Mouse (Mus musculus): ENCODE data around the gene Klhl36. TPM values are rescaled to one million over a fixed set of nuclear protein-coding genes. Genes with fewer than 3 reads are reported as not detected.

The Klhl36 gene
- polyA plus RNA-seq, 1 experiment from 2014 or later, result 11.4 TPM

- 67% methylated on average over 11 of the region's 11 CpGs for WGBS
Observed at GRCm38 (mm10) chr8:119824809-119825273, 37.2 kb upstream of the Klhl36 start.

GRCm38 (mm10) chr8:119825950-119826730, 35.9 kb upstream of the Klhl36 start:
- no peak overlapping the region for H3K4me3 ChIP-seq (ENCODE audit: low read length)
- H3K27me3 ChIP-seq (ENCODE audit: control insufficient read depth, insufficient read depth, low read length), result no peaks in the 10 kb centered on the region
- H3K27ac ChIP-seq (ENCODE audit: low read length), result no peak overlapping the region
- H3K4me1 ChIP-seq (ENCODE audit: control insufficient read depth, insufficient read depth, low read length), result peaks cover 28% of the 10 kb centered on the region
- no peak overlapping the region for H3K4me2 ChIP-seq (ENCODE audit: low read depth, low read length)
- 63% methylated on average over 19 of the region's 19 CpGs for WGBS
- no peaks in the 10 kb centered on the region for H3K9me3 ChIP-seq (replicated peaks; ENCODE audit: control insufficient read depth, low read length)
- ATAC-seq (replicated peaks; ENCODE audit: extremely low read depth, insufficient read depth, low FRiP score), result no peak
- peaks cover 4% of the 10 kb centered on the region; the same call in 1 of the 2 replicates for H3K36me3 ChIP-seq (ENCODE audit: control insufficient read depth, insufficient read depth)
- H3K9ac ChIP-seq (ENCODE audit: low read length), result no peak overlapping the region

More at GRCm38 (mm10) chr8:119824809-119825273, 37.2 kb upstream of the Klhl36 start:
- Histone ChIP-seq H3K4me1 (ENCODE audit: control insufficient read depth, insufficient read depth, low read length) (peaks cover 26% of the 10 kb centered on the region), H3K4me2 (ENCODE audit: low read depth, low read length) (no peak overlapping the region), H3K36me3 (ENCODE audit: control insufficient read depth, insufficient read depth) (peaks cover 4% of the 10 kb centered on the region; the same call in 1 of the 2 replicates), H3K9ac (ENCODE audit: low read length) (no peak overlapping the region), H3K9me3 (replicated peaks; ENCODE audit: control insufficient read depth, low read length) (no peaks in the 10 kb centered on the region), H3K27ac (ENCODE audit: low read length) (peak overlapping the region; percentile 33), H3K4me3 (ENCODE audit: low read length) (no peak overlapping the region), H3K27me3 (ENCODE audit: control insufficient read depth, insufficient read depth, low read length) (no peaks in the 10 kb centered on the region)
- ATAC-seq (replicated peaks; ENCODE audit: extremely low read depth, insufficient read depth, low FRiP score), result no peak; the same call in 1 of the 2 replicates

- H3K36me3 ChIP-seq (ENCODE audit: control insufficient read depth, insufficient read depth), result no peaks in the 10 kb centered on the region
- no peak overlapping the region for H3K9ac ChIP-seq (ENCODE audit: low read length)
- no peaks in the 10 kb centered on the region for H3K9me3 ChIP-seq (replicated peaks; ENCODE audit: control insufficient read depth, low read length)
- WGBS, result 60% methylated on average over 5 of the region's 5 CpGs
- no peak for ATAC-seq (replicated peaks; ENCODE audit: extremely low read depth, insufficient read depth, low FRiP score)
- no peak overlapping the region for H3K4me3 ChIP-seq (ENCODE audit: low read length)
- H3K27ac ChIP-seq (ENCODE audit: low read length), result no peak overlapping the region
- H3K4me2 ChIP-seq (ENCODE audit: low read depth, low read length), result no peak overlapping the region
- H3K27me3 ChIP-seq (ENCODE audit: control insufficient read depth, insufficient read depth, low read length), result no peaks in the 10 kb centered on the region
- peaks cover 37% of the 10 kb centered on the region for H3K4me1 ChIP-seq (ENCODE audit: control insufficient read depth, insufficient read depth, low read length)
Observed at GRCm38 (mm10) chr8:119826982-119827381, 35.1 kb upstream of the Klhl36 start.

GRCm38 (mm10) chr8:119827721-119828153, 34.3 kb upstream of the Klhl36 start:
- no peaks in the 10 kb centered on the region for H3K9me3 ChIP-seq (replicated peaks; ENCODE audit: control insufficient read depth, low read length)
- no peaks in the 10 kb centered on the region for H3K27me3 ChIP-seq (ENCODE audit: control insufficient read depth, insufficient read depth, low read length)
- no peaks in the 10 kb centered on the region for H3K36me3 ChIP-seq (ENCODE audit: control insufficient read depth, insufficient read depth)
- WGBS, result 51% methylated on average over 4 of the region's 4 CpGs
- H3K9ac ChIP-seq (ENCODE audit: low read length), result no peak overlapping the region
- H3K4me1 ChIP-seq (ENCODE audit: control insufficient read depth, insufficient read depth, low read length), result peaks cover 44% of the 10 kb centered on the region
- no peak overlapping the region for H3K4me2 ChIP-seq (ENCODE audit: low read depth, low read length)
- 0 out of 2 replicates have a peak overlapping the region, but pooled peaks have one; percentile 11 for H3K27ac ChIP-seq (ENCODE audit: low read length)
- ATAC-seq (replicated peaks; ENCODE audit: extremely low read depth, insufficient read depth, low FRiP score), result no peak
- no peak overlapping the region for H3K4me3 ChIP-seq (ENCODE audit: low read length)

GRCm38 (mm10) chr8:119829015-119829414, 33.1 kb upstream of the Klhl36 start:
- no peak for ATAC-seq (replicated peaks; ENCODE audit: extremely low read depth, insufficient read depth, low FRiP score)
- no peak overlapping the region for H3K4me3 ChIP-seq (ENCODE audit: low read length)
- H3K27ac ChIP-seq (ENCODE audit: low read length), result no peak overlapping the region
- H3K9me3 ChIP-seq (replicated peaks; ENCODE audit: control insufficient read depth, low read length), result no peaks in the 10 kb centered on the region
- no peak overlapping the region for H3K4me2 ChIP-seq (ENCODE audit: low read depth, low read length)
- no peaks in the 10 kb centered on the region for H3K36me3 ChIP-seq (ENCODE audit: control insufficient read depth, insufficient read depth)
- H3K9ac ChIP-seq (ENCODE audit: low read length), result no peak overlapping the region
- WGBS, result 77% methylated on average over 10 of the region's 10 CpGs
- peaks cover 46% of the 10 kb centered on the region for H3K4me1 ChIP-seq (ENCODE audit: control insufficient read depth, insufficient read depth, low read length)
- no peaks in the 10 kb centered on the region for H3K27me3 ChIP-seq (ENCODE audit: control insufficient read depth, insufficient read depth, low read length)

- WGBS, result 79% methylated on average over 13 of the region's 13 CpGs
- Histone ChIP-seq H3K27ac (ENCODE audit: low read length) (no peak overlapping the region), H3K27me3 (ENCODE audit: control insufficient read depth, insufficient read depth, low read length) (no peaks in the 10 kb centered on the region), H3K4me3 (ENCODE audit: low read length) (no peak overlapping the region), H3K36me3 (ENCODE audit: control insufficient read depth, insufficient read depth) (no peaks in the 10 kb centered on the region), H3K4me1 (ENCODE audit: control insufficient read depth, insufficient read depth, low read length) (peaks cover 43% of the 10 kb centered on the region), H3K9ac (ENCODE audit: low read length) (no peak overlapping the region), H3K4me2 (ENCODE audit: low read depth, low read length) (no peak overlapping the region), H3K9me3 (replicated peaks; ENCODE audit: control insufficient read depth, low read length) (no peaks in the 10 kb centered on the region)
- ATAC-seq (replicated peaks; ENCODE audit: extremely low read depth, insufficient read depth, low FRiP score), result no peak
Observed at GRCm38 (mm10) chr8:119829420-119829819, 32.6 kb upstream of the Klhl36 start.

GRCm38 (mm10) chr8:119829870-119830580, 32.0 kb upstream of the Klhl36 start:
- 74% methylated on average over 16 of the region's 16 CpGs for WGBS
- H3K9me3 ChIP-seq (replicated peaks; ENCODE audit: control insufficient read depth, low read length), result no peaks in the 10 kb centered on the region

GRCm38 (mm10) chr8:119830589-119830988, 31.5 kb upstream of the Klhl36 start:
- WGBS, result 65% methylated on average over 7 of the region's 7 CpGs
- H3K27ac ChIP-seq (ENCODE audit: low read length), result no peak overlapping the region
- peaks cover 43% of the 10 kb centered on the region for H3K4me1 ChIP-seq (ENCODE audit: control insufficient read depth, insufficient read depth, low read length)
- no peak overlapping the region for H3K4me2 ChIP-seq (ENCODE audit: low read depth, low read length)
- H3K4me3 ChIP-seq (ENCODE audit: low read length), result no peak overlapping the region
- no peaks in the 10 kb centered on the region for H3K27me3 ChIP-seq (ENCODE audit: control insufficient read depth, insufficient read depth, low read length)
- ATAC-seq (replicated peaks; ENCODE audit: extremely low read depth, insufficient read depth, low FRiP score), result no peak
- H3K9ac ChIP-seq (ENCODE audit: low read length), result no peak overlapping the region
- H3K9me3 ChIP-seq (replicated peaks; ENCODE audit: control insufficient read depth, low read length), result no peaks in the 10 kb centered on the region
- H3K36me3 ChIP-seq (ENCODE audit: control insufficient read depth, insufficient read depth), result no peaks in the 10 kb centered on the region

More at GRCm38 (mm10) chr8:119829870-119830580, 32.0 kb upstream of the Klhl36 start:
- H3K36me3 ChIP-seq (ENCODE audit: control insufficient read depth, insufficient read depth), result no peaks in the 10 kb centered on the region
- H3K4me2 ChIP-seq (ENCODE audit: low read depth, low read length), result no peak overlapping the region
- H3K9ac ChIP-seq (ENCODE audit: low read length), result no peak overlapping the region
- peaks cover 43% of the 10 kb centered on the region for H3K4me1 ChIP-seq (ENCODE audit: control insufficient read depth, insufficient read depth, low read length)
- H3K27ac ChIP-seq (ENCODE audit: low read length), result no peak overlapping the region
- no peak overlapping the region for H3K4me3 ChIP-seq (ENCODE audit: low read length)
- ATAC-seq (replicated peaks; ENCODE audit: extremely low read depth, insufficient read depth, low FRiP score), result no peak
- H3K27me3 ChIP-seq (ENCODE audit: control insufficient read depth, insufficient read depth, low read length), result no peaks in the 10 kb centered on the region

Data from heart, embryonic 16.5 days (tissue).